Mouse (Mus musculus): Measurements from ENCODE around the gene Vti1a.

Gene Vti1a

GRCm38 (mm10) chr19:55587638-55588421 is 271.7 kb downstream of the Vti1a start:
- DNase-seq (ENCODE audit: low read depth) = no peak

DNA sequence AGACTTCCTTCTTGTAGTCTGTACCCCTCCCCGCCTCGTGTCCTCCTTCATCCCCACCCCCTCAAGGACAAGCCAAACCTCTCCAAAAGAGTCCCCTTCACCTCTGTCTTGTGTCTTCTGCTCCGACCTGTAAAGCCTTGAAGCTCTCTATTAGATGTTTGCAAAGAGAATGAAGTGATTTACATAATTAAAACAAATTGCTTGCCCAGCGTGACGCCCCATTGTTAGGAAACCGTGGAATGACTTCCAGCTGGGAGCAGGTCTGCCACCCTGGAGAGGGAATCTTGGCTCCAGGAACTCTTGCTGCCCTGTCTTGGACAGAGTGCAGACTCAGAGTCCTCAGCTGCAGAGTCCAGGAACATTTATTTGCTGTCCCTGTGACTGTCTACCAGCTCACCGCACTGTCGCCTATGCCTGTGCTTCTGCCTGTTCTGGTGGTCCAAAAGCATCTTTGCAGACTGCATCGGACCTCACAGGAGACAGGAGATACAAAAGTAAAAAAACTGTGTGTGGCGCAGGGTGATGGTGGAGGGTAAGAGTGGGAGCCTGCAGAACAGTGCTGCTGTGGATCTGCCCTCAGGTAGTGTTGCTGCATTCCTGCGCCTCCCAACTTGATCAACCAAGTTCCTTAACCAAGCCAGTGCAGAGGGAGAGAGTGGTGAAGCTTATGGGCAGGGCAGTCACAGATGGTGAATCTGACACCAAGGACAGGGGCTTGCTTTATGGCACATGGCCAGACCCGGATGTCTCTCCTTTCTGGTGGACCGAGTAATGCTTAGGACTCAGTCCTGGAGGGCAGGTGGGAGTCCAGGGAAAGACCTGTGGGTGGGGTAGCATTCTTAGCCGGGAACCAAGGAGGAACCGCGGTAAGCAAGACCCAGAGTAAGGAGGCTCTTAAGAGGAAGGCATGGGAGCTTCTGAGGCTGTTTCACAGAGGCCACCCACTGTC is 273.1 kb downstream of the Vti1a start:
- DNase-seq (ENCODE audit: low read depth) = no peak

GRCm38 (mm10) chr19:55592876-55593691 is 277.0 kb downstream of the Vti1a start:
- DNase-seq (ENCODE audit: low read depth) = no peak

DNA sequence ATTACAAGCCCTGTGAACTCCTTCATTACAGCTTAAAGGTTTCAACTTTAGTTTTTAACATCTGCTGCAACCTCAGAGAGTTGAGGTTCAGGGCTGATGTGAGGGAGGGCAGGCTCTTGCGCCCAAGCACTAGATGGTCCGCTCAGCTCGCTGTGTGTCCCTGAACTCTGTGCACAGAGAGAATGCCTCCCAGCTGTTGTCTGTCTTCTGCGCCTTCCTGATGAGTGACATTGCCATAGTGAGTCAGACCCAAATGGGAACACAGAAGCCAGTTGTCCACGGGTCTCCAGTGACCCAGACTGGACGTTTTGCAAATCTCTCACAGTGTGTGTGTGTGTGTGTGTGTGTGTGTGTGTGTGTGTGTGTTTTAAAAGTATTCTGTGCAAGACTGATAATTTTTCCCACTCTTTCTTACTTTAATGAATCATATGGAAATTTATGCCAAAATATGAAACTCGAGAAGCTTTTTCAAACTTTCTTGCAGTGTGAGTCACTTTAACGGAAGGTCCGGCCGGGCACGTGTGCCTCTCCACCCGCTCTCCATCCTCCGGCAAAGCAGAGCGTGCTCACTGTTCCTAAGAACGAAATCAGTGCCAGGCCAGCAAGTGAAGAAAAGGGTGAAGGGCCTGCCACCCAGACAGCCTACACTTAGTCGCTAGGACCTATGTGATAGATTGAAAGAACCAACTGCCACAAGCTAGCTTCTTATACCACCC is 277.8 kb downstream of the Vti1a start:
- DNase-seq (ENCODE audit: low read depth) = no peak

DNA sequence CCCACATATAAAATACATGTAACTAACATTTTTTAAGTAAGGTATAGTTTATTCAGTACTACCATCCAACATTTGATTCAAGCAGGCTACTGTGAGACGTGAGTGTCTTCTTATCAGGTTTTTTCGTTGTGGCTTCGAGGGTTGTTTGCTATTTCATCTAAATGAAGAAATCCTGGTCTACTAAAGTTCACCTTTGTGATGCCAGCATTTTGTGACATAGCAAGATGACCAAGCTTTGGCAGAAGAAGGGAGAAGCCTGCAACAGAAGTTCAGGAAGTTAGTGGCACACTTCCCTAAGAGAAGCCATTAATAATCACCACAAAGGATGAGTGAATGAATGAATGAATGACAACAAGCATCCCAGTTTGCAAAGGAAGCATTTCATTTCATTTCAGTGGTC is 278.4 kb downstream of the Vti1a start:
- no peak for DNase-seq (ENCODE audit: low read depth)

GRCm38 (mm10) chr19:55595945-55596649 is 280.0 kb downstream of the Vti1a start:
- DNase-seq (ENCODE audit: low read depth) = no peak

DNA sequence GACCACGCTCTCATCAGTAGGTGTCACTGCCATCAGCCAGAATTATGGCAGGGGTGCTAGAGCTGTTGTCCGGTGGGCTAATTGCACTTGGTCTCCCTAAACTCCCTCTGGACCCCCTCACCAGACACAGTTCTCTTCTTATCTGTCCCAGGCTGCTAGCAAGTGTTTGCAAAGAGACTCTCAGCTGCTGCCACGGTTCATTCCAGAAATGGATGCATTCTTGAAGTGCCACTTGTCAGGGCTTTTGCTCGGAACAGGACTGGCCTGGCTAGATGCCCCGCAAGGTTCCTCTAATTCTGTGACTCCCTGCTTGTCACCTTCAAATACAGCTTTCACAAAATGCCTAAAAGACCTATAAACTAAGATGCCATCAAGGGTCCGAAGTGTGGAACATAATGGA is 280.7 kb downstream of the Vti1a start:
- DNase-seq (ENCODE audit: low read depth) = no peak

DNA sequence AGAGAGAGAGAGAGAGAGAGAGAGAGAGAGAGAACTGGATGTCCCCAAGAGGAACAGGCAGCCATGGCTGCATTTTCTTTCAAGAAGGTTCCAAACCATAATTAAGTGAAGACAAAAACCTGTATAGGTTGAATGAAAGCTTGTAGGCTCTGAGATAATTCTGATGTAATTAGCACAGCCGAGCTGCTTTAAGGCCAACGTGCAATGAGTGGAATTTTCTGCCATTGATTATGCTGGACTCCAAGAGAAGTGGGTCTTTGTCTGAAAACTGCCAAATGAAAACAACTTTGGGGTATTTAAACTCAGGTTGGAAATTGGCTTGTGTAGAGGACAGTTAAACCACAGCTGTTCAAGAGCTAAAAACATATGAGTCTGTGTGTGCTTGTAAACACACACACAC is 281.2 kb downstream of the Vti1a start:
- DNase-seq (ENCODE audit: low read depth) = no peak

DNA sequence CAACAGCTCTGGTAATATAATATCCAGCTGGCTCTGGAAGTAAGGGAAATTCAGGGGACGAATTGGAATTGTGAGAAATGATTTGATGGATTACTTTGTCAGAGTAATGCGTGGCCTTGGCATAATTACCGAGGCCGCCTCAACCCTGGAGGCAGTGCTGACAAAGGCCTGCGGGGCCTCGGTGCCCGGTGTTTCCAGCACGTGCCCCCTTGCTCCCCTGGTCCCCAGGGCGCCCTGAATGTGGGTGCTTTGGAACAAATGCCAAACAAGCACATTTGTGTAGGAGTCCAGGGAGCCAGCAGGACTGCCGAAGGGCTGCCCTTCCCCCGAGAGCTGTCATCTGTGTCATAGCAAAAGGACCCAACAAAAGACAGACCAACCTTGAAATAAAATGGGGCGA is 281.9 kb downstream of the Vti1a start:
- DNase-seq (ENCODE audit: low read depth) = no peak

GRCm38 (mm10) chr19:55599124-55599523 is 283.0 kb downstream of the Vti1a start:
- no peak for DNase-seq (ENCODE audit: low read depth)

DNA sequence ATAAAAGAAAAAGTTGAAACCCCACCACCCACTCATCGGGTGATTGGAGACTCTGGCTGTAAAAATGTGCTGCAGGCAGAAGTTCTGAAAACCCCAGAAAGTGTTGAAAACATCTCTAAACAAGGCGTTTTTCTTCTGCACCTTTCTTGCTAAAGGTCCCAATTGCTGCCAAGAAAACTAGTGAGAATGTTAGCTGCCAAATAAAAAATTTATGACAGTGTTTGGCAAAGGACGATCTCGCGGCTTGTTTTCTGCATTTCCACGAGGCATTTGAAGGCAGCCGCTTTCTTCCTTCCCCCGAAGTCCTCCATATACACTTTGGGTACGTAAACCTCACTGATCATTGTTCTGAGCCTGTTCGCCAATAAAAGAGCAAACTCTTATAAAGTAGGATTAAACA is 291.6 kb downstream of the Vti1a start:
- DNase-seq (ENCODE audit: low read depth) = no peak

GRCm38 (mm10) chr19:55608858-55609375 is 292.8 kb downstream of the Vti1a start:
- DNase-seq (ENCODE audit: low read depth) = no peak

DNA sequence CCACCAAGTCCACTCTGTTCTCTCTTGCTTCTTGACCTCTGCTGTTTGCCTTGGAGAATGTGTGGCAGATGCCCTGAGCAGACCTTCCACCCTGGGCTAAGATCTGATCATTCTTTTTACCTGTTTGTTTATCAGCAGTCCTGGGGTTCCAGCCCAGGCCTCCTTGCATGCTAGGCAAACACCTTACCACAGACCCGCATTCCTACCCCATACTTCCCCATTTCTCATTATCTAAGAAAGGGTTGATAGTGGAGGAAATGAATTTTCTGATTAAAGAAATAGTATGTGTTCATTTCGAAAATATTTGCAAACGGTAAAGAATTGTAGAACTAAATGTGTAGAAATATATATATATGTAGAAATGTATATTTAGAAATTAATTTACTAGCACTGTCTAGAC is 293.7 kb downstream of the Vti1a start:
- no peak for DNase-seq (ENCODE audit: low read depth)

DNA sequence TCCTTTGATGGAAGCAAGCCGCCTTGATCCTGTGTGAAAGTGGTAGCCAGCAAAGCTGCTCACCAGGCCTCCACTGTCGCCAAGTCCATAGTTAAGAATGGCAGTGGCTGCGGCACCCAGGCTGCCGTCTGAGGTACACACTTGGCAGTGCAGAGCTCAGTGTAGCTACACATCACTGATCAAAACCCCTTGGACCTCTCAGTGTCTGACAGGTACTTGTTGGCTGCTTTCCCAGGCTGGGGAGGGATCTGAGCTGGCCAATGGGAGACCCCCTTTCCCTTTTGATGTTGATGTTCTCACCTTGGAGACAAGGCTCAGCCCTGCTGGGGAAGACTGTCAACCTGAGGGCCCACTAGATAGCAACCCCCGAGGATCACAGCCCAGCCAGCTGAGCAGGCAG is 299.6 kb downstream of the Vti1a start:
- no peak for DNase-seq (ENCODE audit: low read depth)

DNA sequence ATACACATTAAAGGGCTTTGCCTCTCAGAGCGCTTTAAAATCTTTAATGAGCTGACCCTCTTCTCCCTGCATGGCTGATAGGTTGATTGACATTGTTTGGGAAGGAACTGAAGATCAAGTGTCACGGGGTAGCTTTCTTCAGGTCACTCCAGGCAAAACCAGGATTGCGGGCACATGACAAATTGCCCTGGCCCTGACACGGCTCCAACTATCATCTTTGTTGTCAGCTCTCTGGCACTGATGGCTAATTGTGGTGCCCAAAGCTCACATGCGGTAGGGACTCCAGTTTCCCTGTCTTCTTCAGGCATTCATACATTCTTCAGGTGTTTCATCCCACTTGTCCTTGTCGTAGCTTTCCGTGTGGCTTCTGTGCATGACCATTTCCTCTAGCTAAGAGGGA is 300.2 kb downstream of the Vti1a start:
- DNase-seq (ENCODE audit: low read depth) = no peak

- no peak for DNase-seq (ENCODE audit: low read depth)
Measured at GRCm38 (mm10) chr19:55616937-55617336, 300.8 kb downstream of the Vti1a start.

DNA sequence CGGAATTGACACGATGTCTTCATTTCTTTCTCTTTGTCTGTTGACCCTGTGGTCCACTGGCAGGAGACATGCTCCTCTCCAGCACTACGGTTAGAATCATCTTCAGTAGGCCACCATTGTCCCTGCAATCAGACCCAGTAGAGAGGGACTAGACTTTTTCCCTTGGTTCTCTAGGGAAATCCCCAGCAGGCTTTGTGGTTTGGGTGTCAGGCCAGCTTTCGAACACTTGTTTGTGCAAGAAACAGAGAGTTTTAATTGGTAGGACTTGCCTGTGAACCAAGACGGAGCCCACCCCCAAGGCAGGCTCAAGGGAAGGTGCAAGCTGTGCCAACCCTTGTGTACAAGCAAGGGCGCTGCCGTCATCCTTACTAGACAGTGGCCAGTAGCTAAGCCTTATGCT is 302.5 kb downstream of the Vti1a start:
- no peak for DNase-seq (ENCODE audit: low read depth)

- no peak for DNase-seq (ENCODE audit: low read depth)
Measured at GRCm38 (mm10) chr19:55620411-55621008, 304.4 kb downstream of the Vti1a start.

DNA sequence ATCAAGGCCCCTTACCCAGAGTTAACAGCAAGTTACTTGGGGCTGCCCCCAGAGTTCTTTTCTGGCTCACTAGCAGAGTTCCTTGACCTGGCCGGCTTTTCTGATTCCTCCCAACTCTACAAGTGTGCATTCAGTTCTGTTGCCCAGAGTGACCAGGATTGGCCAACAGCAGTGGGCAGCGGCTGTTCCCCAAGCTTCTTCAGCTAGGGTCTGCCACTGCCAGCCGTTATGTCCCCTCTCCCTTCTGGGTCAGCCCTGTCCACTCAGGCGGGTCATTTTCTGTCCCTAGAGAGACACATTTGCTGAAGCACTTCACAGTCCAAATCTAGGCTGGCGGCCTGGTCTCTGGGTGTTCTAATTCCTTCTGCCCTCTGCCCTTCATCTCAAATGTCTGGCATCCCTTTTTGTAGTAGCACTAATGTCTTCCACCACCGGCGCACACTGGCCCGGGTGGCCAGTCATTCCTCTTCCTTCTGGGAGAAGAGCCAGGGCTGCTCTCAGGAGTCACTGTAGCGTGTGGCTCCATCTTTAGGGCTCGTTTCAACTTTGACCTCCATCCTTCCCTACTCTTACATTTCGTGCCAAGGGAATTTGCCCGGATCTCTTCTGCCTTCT is 305.0 kb downstream of the Vti1a start:
- no peak for DNase-seq (ENCODE audit: low read depth)

GRCm38 (mm10) chr19:55622821-55623220 is 306.7 kb downstream of the Vti1a start:
- DNase-seq (ENCODE audit: low read depth) = no peak

All from c-Kit-positive CD71-positive TER-119-negative erythroid progenitor cells, embryonic 14.5 days (primary cell).